Mouse (Mus musculus) stomach, embryonic 14.5 days (tissue): Measurements from ENCODE around the gene Il11. TPM values are rescaled to one million over a fixed set of nuclear protein-coding genes. Genes with fewer than 3 reads are reported as not detected.
"Not testable (repeated sequence)": the region's sequence is repeated elsewhere in the genome, so short reads cannot be mapped to it uniquely, and the experiment has no call there.

Source experiments
- ATAC-seq: fragments of 200-750 bp; cut with Nextera tagmentation; 2 replicates; pipeline ENCODE4 v1.8.0; 2017; ENCODE audit warnings: low read depth, moderate TSS enrichment; ENCODE audit not compliant: insufficient number of reproducible peaks, insufficient read depth, low FRiP score
- H3K27ac ChIP-seq: fragments of 300-500 bp; sonication (generic); 2 replicates; pipeline ENCODE4 v1.5.1; 2014; ENCODE audit warnings: mild to moderate bottlenecking, low read length, moderate library complexity, mixed read lengths
- H3K27me3 ChIP-seq: fragments of 300-500 bp; sonication (generic); 2 replicates; pipeline ENCODE4 v1.6.1; 2014; ENCODE audit warnings: low read length, control low read depth, mixed read lengths; ENCODE audit not compliant: control insufficient read depth, insufficient read depth
- H3K36me3 ChIP-seq: fragments of 300-500 bp; sonication (generic); 2 replicates; pipeline ENCODE4 v1.6.1; 2014; ENCODE audit warnings: mild to moderate bottlenecking, control low read depth, low read length, moderate library complexity, mixed read lengths; ENCODE audit not compliant: control insufficient read depth, insufficient read depth
- H3K4me1 ChIP-seq: fragments of 300-500 bp; sonication (generic); 2 replicates; pipeline ENCODE4 v1.6.1; 2014; ENCODE audit warnings: low read length, control low read depth, mixed read lengths; ENCODE audit not compliant: control insufficient read depth, insufficient read depth
- H3K4me2 ChIP-seq: fragments of 300-500 bp; sonication (generic); replicated peaks from 2 replicates; pipeline ENCODE4 v1.6.1; 2014; ENCODE audit warnings: low read depth, low read length, control low read depth
- H3K4me3 ChIP-seq: fragments of 300-500 bp; sonication (generic); 2 replicates; pipeline ENCODE4 v1.5.1; 2014; ENCODE audit warnings: low read depth, low read length, control low read depth
- H3K9ac ChIP-seq: fragments of 300-500 bp; sonication (generic); replicated peaks from 2 replicates; pipeline ENCODE4 v1.6.1; 2014; ENCODE audit warnings: low read depth, mild to moderate bottlenecking, control low read depth, low read length, moderate library complexity, mixed read lengths
- H3K9me3 ChIP-seq: fragments of 300-500 bp; sonication (generic); 2 replicates; pipeline ENCODE4 v1.6.1; 2016; ENCODE audit warnings: low read depth, low read length, control low read depth; ENCODE audit not compliant: control insufficient read depth
- WGBS: fragments of 180-500 bp; shearing (Covaris S2); extraction: QIAGEN DNeasy Blood & Tissue Kit; methylation state at CpG from one replicate; pipeline ENCODE4 v1.1.7; 2014; 5-methylcytosine and 5-hydroxymethylcytosine counted together
- polyA plus RNA-seq: library from polyadenylated mRNA; unstranded; fragments of >200 nt; fragmentation: Nextera tagmentation; extraction: Ambion mirVana; gene quantifications from 2 replicates; pipeline ENCODE4 v1.2.1, GENCODE M21; 2014

Il11 gene
- 0.17 and 0.27 TPM in 2 replicates for polyA plus RNA-seq

DNA sequence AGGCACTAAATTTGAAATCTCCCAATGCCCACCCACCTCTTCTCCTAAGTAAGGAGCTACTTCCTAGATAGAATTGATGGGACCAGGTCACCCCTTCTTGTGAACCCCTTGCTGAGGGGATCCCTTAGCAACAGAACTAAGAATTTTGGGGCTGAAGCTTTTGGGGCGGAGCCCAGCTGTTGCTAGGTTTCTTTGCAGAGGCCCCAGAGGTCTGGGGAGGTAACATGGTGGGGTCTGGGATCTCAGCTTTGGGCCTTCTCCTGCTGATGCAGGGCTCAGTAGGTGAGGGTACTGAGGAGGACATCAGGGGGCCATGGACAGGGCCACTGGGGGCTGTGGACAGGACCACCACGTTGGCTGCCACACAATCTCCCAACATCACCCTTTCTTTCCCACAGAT is at the start of gene Il11, which contains the start of gene Tmem190:
Gene Il11 (minus strand): TSS at position 101 of the 400 bp plus-strand sequence.
Gene Tmem190 (plus strand): TSS at position 179 of the 400 bp plus-strand sequence.
- H3K27me3 ChIP-seq, result no peaks in the 10 kb centered on the region; the same call in 1 of the 2 replicates
- H3K9ac ChIP-seq, result no peak within 1 kb of the TSS
- no peak for ATAC-seq
- H3K9me3 ChIP-seq, result no peaks in the 10 kb centered on the region
- 63% methylated on average over 2 of the region's 2 CpGs for WGBS
- no peaks in the 10 kb centered on the region for H3K36me3 ChIP-seq
- H3K4me1 ChIP-seq, result 0 out of 2 replicates have a peak, but pooled peaks cover 17% of the 10 kb centered on the region
- no peak within 1 kb of the TSS for H3K27ac ChIP-seq
- H3K4me3 ChIP-seq, result no peak within 1 kb of the TSS
- H3K4me2 ChIP-seq, result no peak within 1 kb of the TSS

- WGBS, result 5% methylated on average over 12 of the region's 12 CpGs
- Histone ChIP-seq H3K9ac (no peak overlapping the region), H3K27me3 (peaks cover 9% of the 10 kb centered on the region; the same call in 1 of the 2 replicates), H3K4me1 (no peaks in the 10 kb centered on the region), H3K36me3 (no peaks in the 10 kb centered on the region), H3K27ac (no peak overlapping the region), H3K4me2 (no peak overlapping the region), H3K9me3 (no peaks in the 10 kb centered on the region), H3K4me3 (no peak overlapping the region)
- no peak for ATAC-seq
Measured at GRCm38 (mm10) chr7:4830476-4830875, 47.8 kb upstream of the Il11 start.

DNA sequence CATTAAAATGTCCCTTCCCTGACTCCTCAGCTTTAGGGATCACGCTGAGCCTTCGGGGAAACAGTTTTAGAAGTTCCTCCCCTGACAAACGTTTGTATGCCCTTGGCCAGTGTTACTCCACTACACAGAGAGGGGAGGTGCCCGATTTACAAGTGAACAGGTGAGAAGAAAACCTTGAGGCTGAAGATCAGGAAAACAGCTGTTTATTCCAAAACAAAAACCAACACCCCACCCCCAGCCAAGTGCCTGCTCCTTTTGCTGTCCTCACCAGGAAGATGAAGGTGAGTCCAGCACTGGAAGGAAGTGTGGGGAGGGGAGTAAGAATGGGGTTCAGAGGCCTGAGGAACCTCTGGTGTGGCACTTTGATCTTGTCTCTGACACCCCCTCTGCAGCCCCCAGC is 42.7 kb upstream of the Il11 start:
- no peak overlapping the region for H3K4me2 ChIP-seq
- H3K36me3 ChIP-seq, result no peaks in the 10 kb centered on the region
- H3K9ac ChIP-seq, result no peak overlapping the region
- WGBS, result 47% methylated on average over 4 of the region's 4 CpGs
- no peak overlapping the region for H3K4me3 ChIP-seq
- H3K27me3 ChIP-seq, result no peaks in the 10 kb centered on the region
- no peak for ATAC-seq
- no peaks in the 10 kb centered on the region for H3K4me1 ChIP-seq
- no peak overlapping the region for H3K27ac ChIP-seq
- H3K9me3 ChIP-seq, result no peaks in the 10 kb centered on the region

DNA sequence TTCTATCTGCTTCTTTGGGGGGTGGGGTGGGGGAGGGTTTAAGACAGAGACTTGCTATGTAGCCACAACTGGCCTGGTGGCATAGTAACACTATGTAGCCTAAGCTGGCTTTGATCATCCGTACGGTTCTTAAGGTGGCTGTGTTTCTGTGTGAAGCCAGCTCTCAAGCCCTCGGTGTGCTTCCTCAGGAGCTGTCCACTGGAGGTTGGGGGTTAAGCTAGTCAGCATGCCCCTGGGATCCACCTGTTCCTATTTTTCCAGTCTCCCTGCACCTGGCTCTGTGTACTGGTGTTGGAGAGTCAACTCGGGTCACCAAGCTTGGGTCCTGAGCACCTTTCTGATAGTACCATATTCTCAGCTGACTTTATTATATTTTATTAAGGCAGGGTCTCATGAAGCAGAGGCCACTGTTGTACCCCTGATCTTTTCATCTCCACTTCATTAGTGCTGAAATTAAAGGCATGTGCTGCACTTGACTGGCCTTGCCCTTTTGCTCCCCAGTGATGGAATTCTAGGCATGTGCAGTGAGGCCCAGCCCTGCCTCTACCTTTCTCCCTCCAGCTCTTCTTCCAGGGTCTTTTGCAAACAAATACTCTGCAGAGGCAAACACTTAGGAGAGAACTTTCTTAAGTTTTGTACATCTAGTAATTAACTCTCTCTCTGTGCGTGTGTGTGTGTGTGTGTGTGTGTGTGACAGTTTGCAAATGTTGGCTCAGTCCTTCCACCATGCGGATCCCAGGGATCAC is 39.7 kb upstream of the Il11 start:
- Histone ChIP-seq H3K9ac (no peak overlapping the region), H3K27me3 (no peaks in the 10 kb centered on the region), H3K9me3 (no peaks in the 10 kb centered on the region), H3K36me3 (no peaks in the 10 kb centered on the region), H3K4me1 (no peaks in the 10 kb centered on the region), H3K27ac (no peak overlapping the region), H3K4me3 (no peak overlapping the region), H3K4me2 (no peak overlapping the region)
- WGBS, result 49% methylated on average over 6 of the region's 6 CpGs
- no peak; the same call in 1 of the 2 replicates for ATAC-seq

DNA sequence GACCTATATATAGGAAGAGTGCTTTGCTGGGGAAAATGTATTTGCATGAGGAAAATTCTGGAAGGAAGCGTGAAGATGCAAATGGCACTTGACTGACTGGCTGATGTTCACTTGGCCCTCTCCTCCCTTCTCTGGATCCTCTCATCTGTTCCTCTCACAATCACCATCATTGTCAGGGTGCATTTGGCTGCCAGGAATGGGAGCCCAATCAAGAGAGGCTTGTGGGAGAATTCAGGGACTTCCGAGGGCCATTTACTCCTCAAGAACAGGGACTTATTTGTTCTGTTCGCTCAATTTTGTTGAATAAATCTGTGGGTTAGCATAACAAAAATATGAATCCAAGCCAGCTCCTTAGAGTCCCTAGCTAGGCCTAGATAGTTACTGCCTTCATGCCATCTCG is 39.0 kb upstream of the Il11 start:
- no peaks in the 10 kb centered on the region for H3K36me3 ChIP-seq
- no peaks in the 10 kb centered on the region for H3K9me3 ChIP-seq
- WGBS, result 75% methylated on average over 4 of the region's 4 CpGs
- no peak for ATAC-seq
- H3K9ac ChIP-seq, result no peak overlapping the region
- H3K27me3 ChIP-seq, result no peaks in the 10 kb centered on the region
- H3K27ac ChIP-seq, result no peak overlapping the region
- H3K4me3 ChIP-seq, result no peak overlapping the region
- H3K4me1 ChIP-seq, result no peaks in the 10 kb centered on the region
- no peak overlapping the region for H3K4me2 ChIP-seq

DNA sequence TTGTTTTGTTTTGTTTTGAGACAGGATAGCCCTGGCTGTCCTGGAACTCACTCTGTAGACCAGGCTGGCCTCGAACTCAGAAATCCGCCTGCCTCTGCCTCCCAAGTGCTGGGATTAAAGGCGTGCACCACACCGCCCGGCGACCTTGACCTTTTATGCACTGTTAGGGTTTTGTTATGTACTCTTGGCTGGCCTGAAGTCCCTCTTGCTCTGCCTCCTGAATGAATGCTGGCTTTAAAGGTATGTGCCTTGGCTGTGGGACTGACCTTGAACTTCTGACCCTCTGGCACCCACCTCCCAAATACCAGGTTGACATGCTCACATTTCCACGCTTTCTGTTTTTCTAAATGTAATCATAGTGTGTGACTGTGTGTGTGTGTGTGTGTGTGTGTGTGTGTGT is 38.3 kb upstream of the Il11 start:
- not testable (repeated sequence) for H3K9ac ChIP-seq, H3K27ac ChIP-seq, H3K4me2 ChIP-seq, H3K27me3 ChIP-seq, H3K36me3 ChIP-seq, H3K4me1 ChIP-seq, H3K9me3 ChIP-seq, H3K4me3 ChIP-seq, ATAC-seq
- WGBS, result 90% methylated on average over 7 of the region's 7 CpGs

- Histone ChIP-seq H3K27ac (no peak overlapping the region), H3K9me3 (no peaks in the 10 kb centered on the region), H3K27me3 (no peaks in the 10 kb centered on the region), H3K4me2 (no peak overlapping the region), H3K4me3 (no peak overlapping the region), H3K36me3 (no peaks in the 10 kb centered on the region), H3K9ac (no peak overlapping the region), H3K4me1 (no peaks in the 10 kb centered on the region)
- no peak for ATAC-seq
Measured at GRCm38 (mm10) chr7:4816559-4816958, 33.9 kb upstream of the Il11 start.

GRCm38 (mm10) chr7:4813105-4813791 is 30.6 kb upstream of the Il11 start:
- 28% methylated on average over 8 of the region's 8 CpGs for WGBS
- no peak for ATAC-seq

More at GRCm38 (mm10) chr7:4813105-4813791, 30.6 kb upstream of the Il11 start:
- peak overlapping the region; percentile 99 for H3K4me3 ChIP-seq
- H3K9ac ChIP-seq, result peak overlapping the region; percentile 28; the same call in 1 of the 2 replicates
- H3K4me2 ChIP-seq, result peak overlapping the region; percentile 62
- H3K27me3 ChIP-seq, result no peaks in the 10 kb centered on the region
- peaks cover 11% of the 10 kb centered on the region; the same call in 1 of the 2 replicates for H3K4me1 ChIP-seq
- peak overlapping the region; percentile 73; the same call in 1 of the 2 replicates for H3K27ac ChIP-seq
- H3K9me3 ChIP-seq, result no peaks in the 10 kb centered on the region
- peaks cover 22% of the 10 kb centered on the region for H3K36me3 ChIP-seq
